Mouse (Mus musculus) megakaryocyte, embryonic 14.5 days (primary cell): ENCODE measurements at regions not wholly inside any gene's neighbourhood (a gene's known extent, or its start where the extent isn't known, plus 50 kb on each side); places are given as distances from the start of the nearest gene placed in this dataset.

Experiments used
- FLI1 ChIP-seq: IDR thresholded peaks from 2 replicates; pipeline ENCODE4 v1.6.1; 2012; ENCODE audit warnings: low read length, inconsistent platforms, mixed read lengths
- GATA1 ChIP-seq: IDR thresholded peaks from 3 replicates; pipeline ENCODE4 v1.6.1; 2012; ENCODE audit warnings: mixed read lengths, low read length, inconsistent platforms, borderline replicate concordance

DNA sequence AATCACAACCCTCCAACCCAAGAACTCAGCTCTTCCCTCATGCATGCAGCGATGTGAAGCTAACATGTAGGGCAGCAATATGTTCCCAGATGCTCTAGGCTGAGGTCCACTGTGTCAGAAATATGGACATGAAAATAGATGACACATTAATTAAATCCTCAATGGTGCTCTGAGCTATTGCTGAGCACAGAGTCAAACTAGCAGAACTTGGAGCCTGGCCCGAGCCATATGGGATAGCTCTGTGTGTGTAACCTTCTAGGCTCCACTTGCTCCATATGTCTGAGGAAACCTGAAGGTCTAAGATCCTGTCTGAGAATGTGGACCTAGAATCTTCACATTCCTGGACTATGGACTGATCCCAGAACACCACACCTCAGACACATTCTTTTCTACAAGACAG is 203.0 kb upstream of the Rnf32 start:
- no peak for TF ChIP-seq FLI1
- no peak for TF ChIP-seq GATA1
